Mouse (Mus musculus): ENCODE measurements around the gene Etfbkmt. TPM values are rescaled to one million over a fixed set of nuclear protein-coding genes. Genes with fewer than 3 reads are reported as not detected.
"Not testable (repeated sequence)": the region's sequence is repeated elsewhere in the genome, so short reads cannot be mapped to it uniquely, and the experiment has no call there.

Etfbkmt gene
- polyA plus RNA-seq, 1 experiment from 2014 or later: 12.7 TPM

GRCm38 (mm10) chr6:149103451-149103850 lies 36.2 kb upstream of the Etfbkmt start:
- Histone ChIP-seq H3K9me3 (no peaks in the 10 kb centered on the region), H3K27me3 (no peaks in the 10 kb centered on the region), H3K4me3 (no peak overlapping the region), H3K9ac (no peak overlapping the region), H3K4me1 (0 out of 2 replicates have a peak, but pooled peaks cover 3% of the 10 kb centered on the region), H3K27ac (no peak overlapping the region), H3K4me2 (no peak overlapping the region), H3K36me3 (no peaks in the 10 kb centered on the region)
- ATAC-seq (ENCODE audit: insufficient number of reproducible peaks, low FRiP score, low TSS enrichment, low read depth): no peak
- WGBS: 77% methylated on average over 1 of the region's 1 CpGs

- WGBS: 70% methylated on average over 3 of the region's 3 CpGs
- H3K4me2 ChIP-seq: no peak overlapping the region
These were observed 32.0 kb upstream of the Etfbkmt start for GRCm38 (mm10) chr6:149107615-149108014.

GRCm38 (mm10) chr6:149108909-149109308 lies 30.7 kb upstream of the Etfbkmt start:
- Histone ChIP-seq H3K4me3 (no peak overlapping the region), H3K9me3 (no peaks in the 10 kb centered on the region), H3K9ac (no peak overlapping the region), H3K4me1 (no peaks in the 10 kb centered on the region), H3K36me3 (no peaks in the 10 kb centered on the region), H3K27me3 (no peaks in the 10 kb centered on the region), H3K4me2 (no peak overlapping the region), H3K27ac (no peak overlapping the region)
- ATAC-seq (ENCODE audit: insufficient number of reproducible peaks, low FRiP score, low TSS enrichment, low read depth): no peak
- WGBS: 79% methylated on average over 2 of the region's 2 CpGs

More at GRCm38 (mm10) chr6:149107615-149108014, 32.0 kb upstream of the Etfbkmt start:
- Histone ChIP-seq H3K27ac (no peak overlapping the region), H3K4me1 (no peaks in the 10 kb centered on the region), H3K27me3 (no peaks in the 10 kb centered on the region), H3K9ac (no peak overlapping the region), H3K36me3 (no peaks in the 10 kb centered on the region), H3K4me3 (no peak overlapping the region), H3K9me3 (no peaks in the 10 kb centered on the region)
- ATAC-seq (ENCODE audit: insufficient number of reproducible peaks, low FRiP score, low TSS enrichment, low read depth): no peak

- H3K4me3 ChIP-seq: no peak overlapping the region
- H3K4me1 ChIP-seq: no peaks in the 10 kb centered on the region
- H3K27me3 ChIP-seq: no peaks in the 10 kb centered on the region
These were observed 22.7 kb upstream of the Etfbkmt start for GRCm38 (mm10) chr6:149116992-149117391.

GRCm38 (mm10) chr6:149118935-149119334 lies 20.7 kb upstream of the Etfbkmt start:
- 59% methylated on average over 2 of the region's 2 CpGs for WGBS
- no peak overlapping the region for H3K9ac ChIP-seq
- no peaks in the 10 kb centered on the region for H3K27me3 ChIP-seq

More at GRCm38 (mm10) chr6:149116992-149117391, 22.7 kb upstream of the Etfbkmt start:
- Histone ChIP-seq H3K9ac (no peak overlapping the region), H3K27ac (no peak overlapping the region), H3K36me3 (no peaks in the 10 kb centered on the region), H3K9me3 (no peaks in the 10 kb centered on the region), H3K4me2 (no peak overlapping the region)
- no peak for ATAC-seq (ENCODE audit: insufficient number of reproducible peaks, low FRiP score, low TSS enrichment, low read depth)

GRCm38 (mm10) chr6:149119853-149120252 lies 19.8 kb upstream of the Etfbkmt start:
- no peak overlapping the region for H3K4me3 ChIP-seq
- no peak overlapping the region for H3K9ac ChIP-seq
- H3K36me3 ChIP-seq: no peaks in the 10 kb centered on the region
- no peaks in the 10 kb centered on the region for H3K9me3 ChIP-seq
- H3K4me2 ChIP-seq: no peak overlapping the region
- ATAC-seq (ENCODE audit: insufficient number of reproducible peaks, low FRiP score, low TSS enrichment, low read depth): 0 out of 2 replicates have a peak, but pooled peaks have one; percentile 19
- no peak overlapping the region for H3K27ac ChIP-seq
- WGBS: 34% methylated on average over 2 of the region's 2 CpGs
- H3K27me3 ChIP-seq: no peaks in the 10 kb centered on the region
- no peaks in the 10 kb centered on the region for H3K4me1 ChIP-seq

More at GRCm38 (mm10) chr6:149118935-149119334, 20.7 kb upstream of the Etfbkmt start:
- Histone ChIP-seq H3K9me3 (no peaks in the 10 kb centered on the region), H3K36me3 (no peaks in the 10 kb centered on the region), H3K27ac (no peak overlapping the region), H3K4me1 (no peaks in the 10 kb centered on the region), H3K4me3 (no peak overlapping the region), H3K4me2 (no peak overlapping the region)
- no peak for ATAC-seq (ENCODE audit: insufficient number of reproducible peaks, low FRiP score, low TSS enrichment, low read depth)

- Histone ChIP-seq H3K27me3 (no peaks in the 10 kb centered on the region), H3K4me1 (no peaks in the 10 kb centered on the region), H3K4me2 (no peak overlapping the region), H3K4me3 (no peak overlapping the region), H3K9me3 (no peaks in the 10 kb centered on the region), H3K9ac (no peak overlapping the region), H3K27ac (no peak overlapping the region), H3K36me3 (no peaks in the 10 kb centered on the region)
- 82% methylated on average over 3 of the region's 3 CpGs for WGBS
- no peak for ATAC-seq (ENCODE audit: insufficient number of reproducible peaks, low FRiP score, low TSS enrichment, low read depth)
These were observed 16.6 kb upstream of the Etfbkmt start for GRCm38 (mm10) chr6:149123042-149123441.

GRCm38 (mm10) chr6:149126675-149127074 lies 13.0 kb upstream of the Etfbkmt start:
- H3K27me3 ChIP-seq: no peaks in the 10 kb centered on the region
- no peaks in the 10 kb centered on the region for H3K4me1 ChIP-seq
- WGBS: 70% methylated on average over 4 of the region's 4 CpGs
- H3K9me3 ChIP-seq: no peaks in the 10 kb centered on the region
- no peak overlapping the region for H3K9ac ChIP-seq
- no peak for ATAC-seq (ENCODE audit: insufficient number of reproducible peaks, low FRiP score, low TSS enrichment, low read depth)
- H3K4me3 ChIP-seq: no peak overlapping the region
- H3K27ac ChIP-seq: no peak overlapping the region
- no peaks in the 10 kb centered on the region for H3K36me3 ChIP-seq
- no peak overlapping the region for H3K4me2 ChIP-seq

GRCm38 (mm10) chr6:149129870-149130269 lies 9.8 kb upstream of the Etfbkmt start, which contains the start of gene Gm10203:
Gene Gm10203, plus strand, starts transcription at chr6:149130170.
- H3K4me1 ChIP-seq; H3K27me3 ChIP-seq; H3K27ac ChIP-seq; H3K9ac ChIP-seq; ATAC-seq (ENCODE audit: insufficient number of reproducible peaks, low FRiP score, low TSS enrichment, low read depth); H3K36me3 ChIP-seq; H3K4me3 ChIP-seq; H3K4me2 ChIP-seq; H3K9me3 ChIP-seq: not testable (repeated sequence)
- 81% methylated on average over 8 of the region's 8 CpGs for WGBS

- Histone ChIP-seq H3K27me3 (no peaks in the 10 kb centered on the region), H3K27ac (no peak overlapping the region), H3K9ac (no peak overlapping the region), H3K4me1 (no peaks in the 10 kb centered on the region), H3K36me3 (no peaks in the 10 kb centered on the region), H3K9me3 (no peaks in the 10 kb centered on the region), H3K4me2 (no peak overlapping the region), H3K4me3 (no peak overlapping the region)
- WGBS: 24% methylated on average over 3 of the region's 3 CpGs
- ATAC-seq (ENCODE audit: insufficient number of reproducible peaks, low FRiP score, low TSS enrichment, low read depth): no peak
These were observed 8.5 kb upstream of the Etfbkmt start for GRCm38 (mm10) chr6:149131111-149131510.

- H3K4me2 ChIP-seq: no peak overlapping the region
- H3K4me3 ChIP-seq: no peak overlapping the region
- no peak overlapping the region for H3K27ac ChIP-seq
- no peaks in the 10 kb centered on the region for H3K36me3 ChIP-seq
- no peak overlapping the region for H3K9ac ChIP-seq
- H3K27me3 ChIP-seq: no peaks in the 10 kb centered on the region
- H3K9me3 ChIP-seq: no peaks in the 10 kb centered on the region
- H3K4me1 ChIP-seq: no peaks in the 10 kb centered on the region
- no peak for ATAC-seq (ENCODE audit: insufficient number of reproducible peaks, low FRiP score, low TSS enrichment, low read depth)
- 30% methylated on average over 5 of the region's 5 CpGs for WGBS
These were observed 7.2 kb upstream of the Etfbkmt start for GRCm38 (mm10) chr6:149132311-149133077.

GRCm38 (mm10) chr6:149134391-149135150 lies 5.1 kb upstream of the Etfbkmt start:
- Histone ChIP-seq H3K27me3 (no peaks in the 10 kb centered on the region), H3K4me1 (no peaks in the 10 kb centered on the region), H3K4me2 (no peak overlapping the region), H3K27ac (no peak overlapping the region), H3K9me3 (no peaks in the 10 kb centered on the region), H3K4me3 (no peak overlapping the region), H3K9ac (no peak overlapping the region), H3K36me3 (no peaks in the 10 kb centered on the region)
- no peak for ATAC-seq (ENCODE audit: insufficient number of reproducible peaks, low FRiP score, low TSS enrichment, low read depth)
- WGBS: 9% methylated on average over 5 of the region's 5 CpGs
